Mouse (Mus musculus) heart, adult 9 months (tissue): ENCODE data around the gene Snorc.
"Not testable (repeated sequence)": the region's sequence is repeated elsewhere in the genome, so short reads cannot be mapped to it uniquely, and the experiment has no call there.

Experiments used
- DNase-seq, 2 experiments: peaks; one replicate each; pipeline ENCODE4 v3.0.0; 2022; ENCODE audit warnings: low spot score in 2 of 2

Snorc gene

GRCm38 (mm10) chr1:87469971-87470370, at the start of gene Snorc:
Snorc (plus strand) TSS chr1:87470271.
- DNase-seq, result not testable (repeated sequence)

GRCm38 (mm10) chr1:87435125-87435524, 34.9 kb upstream of the Snorc start:
- no peak for DNase-seq

- no peak for DNase-seq
Observed at GRCm38 (mm10) chr1:87436583-87436982, 33.5 kb upstream of the Snorc start.

- peak in 1 of 2 experiments; percentile 15 for DNase-seq
Observed at GRCm38 (mm10) chr1:87447183-87448104, 22.6 kb upstream of the Snorc start.

- DNase-seq, result no peak
Observed at GRCm38 (mm10) chr1:87449432-87449831, 20.6 kb upstream of the Snorc start.

- no peak for DNase-seq
Observed at GRCm38 (mm10) chr1:87456425-87456824, 13.6 kb upstream of the Snorc start.

- DNase-seq, result no peak
Observed at GRCm38 (mm10) chr1:87458045-87458444, 12.0 kb upstream of the Snorc start.

GRCm38 (mm10) chr1:87459856-87460255, 10.2 kb upstream of the Snorc start:
- DNase-seq, result not testable (repeated sequence)

- no peak for DNase-seq
Observed at GRCm38 (mm10) chr1:87467469-87467868, 2.6 kb upstream of the Snorc start.

- no peak for DNase-seq
Observed at GRCm38 (mm10) chr1:87468321-87468720, 1.8 kb upstream of the Snorc start.

- no peak for DNase-seq
Observed at GRCm38 (mm10) chr1:87471914-87472313, 1.8 kb downstream of the Snorc start.

GRCm38 (mm10) chr1:87472576-87472975, 2.5 kb downstream of the Snorc start:
- peak; percentile 17 to 23 for DNase-seq

GRCm38 (mm10) chr1:87475076-87475895, 5.2 kb downstream of the Snorc start:
- no peak for DNase-seq

GRCm38 (mm10) chr1:87482546-87482945, 12.5 kb downstream of the Snorc start:
- DNase-seq, result no peak

GRCm38 (mm10) chr1:87486386-87486785, 16.3 kb downstream of the Snorc start:
- peak in 1 of 2 experiments; percentile 13 for DNase-seq

GRCm38 (mm10) chr1:87492285-87492684, 22.2 kb downstream of the Snorc start:
- DNase-seq, result no peak

GRCm38 (mm10) chr1:87493542-87493941, 23.5 kb downstream of the Snorc start:
- DNase-seq, result no peak

- no peak for DNase-seq
Observed at GRCm38 (mm10) chr1:87505524-87505923, 35.5 kb downstream of the Snorc start.

GRCm38 (mm10) chr1:87507857-87508256, 37.8 kb downstream of the Snorc start:
- DNase-seq, result no peak

GRCm38 (mm10) chr1:87508591-87509560, 38.8 kb downstream of the Snorc start:
- DNase-seq, result no peak

- DNase-seq, result no peak
Observed at GRCm38 (mm10) chr1:87509561-87510165, 39.6 kb downstream of the Snorc start, which contains the start of gene Neu2. Neu2 (plus strand) TSS chr1:87509889.
